Mouse (Mus musculus): ENCODE measurements around the gene Dock8. TPM values are rescaled to one million over a fixed set of nuclear protein-coding genes. Genes with fewer than 3 reads are reported as not detected.

The Dock8 gene
- total and polyA plus RNA-seq, 3 experiments, result 16.1 to 30.1 TPM; not detected in 1

GRCm38 (mm10) chr19:25006686-25007085 lies 7.4 kb downstream of the Dock8 start:
- Histone ChIP-seq H3K27me3 (ENCODE audit: control insufficient read depth in 1 of 2, insufficient read depth in 2 of 2, low read length in 2 of 2) (no peaks in the 10 kb centered on the region), H3K27ac (ENCODE audit: control insufficient read depth, low read depth, low read length) (no peak overlapping the region), H3K9ac (ENCODE audit: control insufficient read depth, low read depth, low read length, poor library complexity, severe bottlenecking) (no peak overlapping the region), H3K9me3 (replicated peaks; ENCODE audit: insufficient read depth, low read length) (no peaks in the 10 kb centered on the region), H3K4me3 (ENCODE audit: control insufficient read depth in 1 of 2, insufficient read depth in 1 of 2, low read depth in 2 of 2, low read length in 2 of 2) (no peak overlapping the region), H3K79me2 (ENCODE audit: control insufficient read depth, insufficient read depth, low read length, poor library complexity) (no peaks in the 10 kb centered on the region), H3K4me1 (ENCODE audit: control insufficient read depth in 1 of 2, insufficient read depth in 2 of 2, low read length in 2 of 2) (peaks cover 0 to 3% of the 10 kb centered on the region in 2 experiments; a peak in 1 of 4 replicates), H3K36me3 (ENCODE audit: control insufficient read depth in 1 of 2, insufficient read depth in 2 of 2, low read length in 2 of 2) (no peaks in the 10 kb centered on the region; a peak in 1 of 4 replicates)
- no peak for TF ChIP-seq EP300 (IDR thresholded peaks at IDR 0.05; ENCODE audit: low read depth in 1 of 2, low read length in 2 of 2)
- no peak for TF ChIP-seq USF2 (IDR thresholded peaks at IDR 0.05; ENCODE audit: borderline replicate concordance in 1 of 2, insufficient read depth in 1 of 2, low read depth in 1 of 2, low read length in 2 of 2)
- no peak for TF ChIP-seq RAD21 (IDR thresholded peaks at IDR 0.05; ENCODE audit: low read depth, low read length)
- DNase-seq (ENCODE audit: low read depth, low spot score), result no peak

- Histone ChIP-seq H3K79me2 (ENCODE audit: control insufficient read depth, insufficient read depth, low read length, poor library complexity) (no peaks in the 10 kb centered on the region), H3K9me3 (replicated peaks; ENCODE audit: insufficient read depth, low read length) (no peaks in the 10 kb centered on the region), H3K27ac (ENCODE audit: control insufficient read depth, low read depth, low read length) (no peak overlapping the region), H3K4me1 (ENCODE audit: control insufficient read depth in 1 of 2, insufficient read depth in 2 of 2, low read length in 2 of 2) (peaks cover 0 to under 1% of the 10 kb centered on the region in 2 experiments; a peak in 1 of 4 replicates), H3K36me3 (ENCODE audit: control insufficient read depth in 1 of 2, insufficient read depth in 2 of 2, low read length in 2 of 2) (no peaks in the 10 kb centered on the region; a peak in 1 of 4 replicates), H3K4me3 (ENCODE audit: control insufficient read depth in 1 of 2, insufficient read depth in 1 of 2, low read depth in 2 of 2, low read length in 2 of 2) (no peak overlapping the region), H3K9ac (ENCODE audit: control insufficient read depth, low read depth, low read length, poor library complexity, severe bottlenecking) (no peak overlapping the region), H3K27me3 (ENCODE audit: control insufficient read depth in 1 of 2, insufficient read depth in 2 of 2, low read length in 2 of 2) (no peaks in the 10 kb centered on the region)
- TF ChIP-seq MAFK (IDR thresholded peaks at IDR 0.05; ENCODE audit: borderline replicate concordance, low read depth, low read length), result no peak
- TF ChIP-seq HCFC1 (IDR thresholded peaks at IDR 0.05; ENCODE audit: low read depth, low read length), result no peak
- TF ChIP-seq RAD21 (IDR thresholded peaks at IDR 0.05; ENCODE audit: low read depth, low read length), result no peak
- no peak for DNase-seq (ENCODE audit: low read depth, low spot score)
These were observed 9.2 kb downstream of the Dock8 start for GRCm38 (mm10) chr19:25008509-25008908.

GRCm38 (mm10) chr19:25022766-25023165 lies 23.4 kb downstream of the Dock8 start:
- Histone ChIP-seq H3K27me3 (ENCODE audit: control insufficient read depth in 1 of 2, insufficient read depth in 2 of 2, low read length in 2 of 2) (no peaks in the 10 kb centered on the region), H3K27ac (ENCODE audit: control insufficient read depth, low read depth, low read length) (no peak overlapping the region), H3K36me3 (ENCODE audit: control insufficient read depth in 1 of 2, insufficient read depth in 2 of 2, low read length in 2 of 2) (no peaks in the 10 kb centered on the region), H3K9ac (ENCODE audit: control insufficient read depth, low read depth, low read length, poor library complexity, severe bottlenecking) (no peak overlapping the region), H3K9me3 (replicated peaks; ENCODE audit: insufficient read depth, low read length) (no peaks in the 10 kb centered on the region), H3K4me1 (ENCODE audit: control insufficient read depth in 1 of 2, insufficient read depth in 2 of 2, low read length in 2 of 2) (no peaks in the 10 kb centered on the region), H3K79me2 (ENCODE audit: control insufficient read depth, insufficient read depth, low read length, poor library complexity) (no peaks in the 10 kb centered on the region), H3K4me3 (ENCODE audit: control insufficient read depth in 1 of 2, insufficient read depth in 1 of 2, low read depth in 2 of 2, low read length in 2 of 2) (no peak overlapping the region)
- TF ChIP-seq BHLHE40 (IDR thresholded peaks at IDR 0.05; ENCODE audit: borderline replicate concordance, low read depth, low read length) (no peak), E2F4 (IDR thresholded peaks at IDR 0.05; ENCODE audit: borderline replicate concordance, low read depth, low read length) (no peak), GATA1 (IDR thresholded peaks at IDR 0.05; ENCODE audit: low read depth, low read length) (no peak), CTCF (IDR thresholded peaks at IDR 0.05 in 2 of 3, conservative IDR thresholded peaks at IDR 0.05 in 1 of 3; ENCODE audit: control insufficient read depth in 1 of 3, insufficient read depth in 1 of 3, low read depth in 2 of 3, low read length in 3 of 3, poor library complexity in 1 of 3, severe bottlenecking in 1 of 3) (no peak), RCOR1 (IDR thresholded peaks at IDR 0.05; ENCODE audit: low read depth, low read length) (no peak), POLR2AphosphoS2 (IDR thresholded peaks at IDR 0.05; ENCODE audit: low read length) (no peak), EP300 (IDR thresholded peaks at IDR 0.05; ENCODE audit: low read depth in 1 of 2, low read length in 2 of 2) (no peak), SMC3 (IDR thresholded peaks at IDR 0.05; ENCODE audit: low read depth, low read length) (no peak), ELF1 (IDR thresholded peaks at IDR 0.05; ENCODE audit: low read depth, low read length) (no peak), MAFK (IDR thresholded peaks at IDR 0.05; ENCODE audit: borderline replicate concordance, low read depth, low read length) (no peak), UBTF (IDR thresholded peaks at IDR 0.05; ENCODE audit: borderline replicate concordance, insufficient read depth, low read depth, low read length) (no peak), JUND (IDR thresholded peaks at IDR 0.05; ENCODE audit: low read depth, low read length) (no peak), MYC (IDR thresholded peaks at IDR 0.05; ENCODE audit: low read depth, low read length) (no peak), MEF2A (IDR thresholded peaks at IDR 0.05; ENCODE audit: extremely low read depth, insufficient replicate concordance, low read depth, low read length, poor library complexity, severe bottlenecking) (no peak), ZMIZ1 (IDR thresholded peaks at IDR 0.05; ENCODE audit: low read depth, low read length) (no peak), USF2 (IDR thresholded peaks at IDR 0.05; ENCODE audit: borderline replicate concordance in 1 of 2, insufficient read depth in 1 of 2, low read depth in 1 of 2, low read length in 2 of 2) (no peak), TAL1 (IDR thresholded peaks at IDR 0.05; ENCODE audit: low read length) (no peak), MXI1 (IDR thresholded peaks at IDR 0.05; ENCODE audit: low read depth, low read length) (no peak), ZNF384 (IDR thresholded peaks at IDR 0.05; ENCODE audit: low read depth, low read length) (no peak), HCFC1 (IDR thresholded peaks at IDR 0.05; ENCODE audit: low read depth, low read length) (no peak)
- DNase-seq (ENCODE audit: low read depth, low spot score), result no peak

Measured in MEL (cell line).